Mouse (Mus musculus) kidney, adult 2 months (tissue): ENCODE results near the gene Rilp.

Source experiments
- CTCF ChIP-seq: fragments of 200-500 bp; conservative IDR thresholded peaks from 2 replicates; pipeline ENCODE4 v1.5.1; 2011; ENCODE audit warnings: low read depth, mild to moderate bottlenecking, control low read depth, low read length, moderate library complexity, mixed read lengths; ENCODE audit not compliant: insufficient read depth, insufficient read length
- POLR2A ChIP-seq: fragments of 200-500 bp; IDR thresholded peaks from one replicate; pipeline ENCODE4 v1.6.1; 2011; ENCODE audit warnings: low read depth, low read length, control low read depth

DNA sequence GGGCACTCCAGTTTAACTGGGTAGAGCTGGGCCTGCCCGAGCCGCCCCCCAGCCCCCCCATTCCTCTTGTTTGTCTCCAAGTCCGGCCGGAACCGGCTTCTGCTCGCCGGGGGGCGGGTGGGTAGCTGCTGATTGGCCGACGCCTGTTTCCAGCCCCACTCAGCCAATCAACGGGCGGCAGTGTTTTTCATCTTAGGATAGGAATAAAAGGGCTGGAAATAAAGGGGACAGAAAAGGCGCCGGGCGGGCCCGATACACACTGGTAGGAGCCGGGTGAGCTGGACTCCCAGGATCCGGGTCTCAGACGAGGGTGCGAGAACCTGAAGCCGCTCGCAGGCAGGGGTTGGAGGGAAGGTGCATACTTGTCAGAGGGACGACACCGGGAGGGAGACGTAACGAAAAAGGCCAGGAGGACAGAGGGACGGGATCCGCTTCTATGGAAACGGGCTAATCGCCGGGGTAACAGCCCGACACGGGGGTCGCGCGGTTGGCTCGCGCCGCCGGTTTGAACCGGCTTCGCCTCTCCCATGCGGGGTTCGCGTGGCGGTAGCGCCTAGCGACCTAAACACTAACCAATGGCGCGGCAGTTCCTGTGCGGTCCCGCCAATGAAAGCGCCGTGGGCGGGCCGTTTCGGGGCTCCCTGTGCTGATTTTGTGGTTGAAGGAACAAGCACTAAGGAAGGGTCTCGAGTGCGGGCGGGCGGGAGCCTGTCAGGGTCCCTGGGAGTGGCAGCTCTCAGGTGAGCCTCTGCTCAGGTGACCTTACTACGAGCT, 21.8 kb downstream of the Rilp start, which contains the start of gene Slc43a2:
- peak; percentile 10 for TF ChIP-seq POLR2A
- TF ChIP-seq CTCF = no peak
